Mouse (Mus musculus): Measurements from ENCODE around the gene Rsl24d1.
A peak's percentile ranks its signal among the peaks of the same experiment; 100 is the strongest.
"Not testable (repeated sequence)": the region's sequence is repeated elsewhere in the genome, so short reads cannot be mapped to it uniquely, and the experiment has no call there.

Rsl24d1 gene

DNA sequence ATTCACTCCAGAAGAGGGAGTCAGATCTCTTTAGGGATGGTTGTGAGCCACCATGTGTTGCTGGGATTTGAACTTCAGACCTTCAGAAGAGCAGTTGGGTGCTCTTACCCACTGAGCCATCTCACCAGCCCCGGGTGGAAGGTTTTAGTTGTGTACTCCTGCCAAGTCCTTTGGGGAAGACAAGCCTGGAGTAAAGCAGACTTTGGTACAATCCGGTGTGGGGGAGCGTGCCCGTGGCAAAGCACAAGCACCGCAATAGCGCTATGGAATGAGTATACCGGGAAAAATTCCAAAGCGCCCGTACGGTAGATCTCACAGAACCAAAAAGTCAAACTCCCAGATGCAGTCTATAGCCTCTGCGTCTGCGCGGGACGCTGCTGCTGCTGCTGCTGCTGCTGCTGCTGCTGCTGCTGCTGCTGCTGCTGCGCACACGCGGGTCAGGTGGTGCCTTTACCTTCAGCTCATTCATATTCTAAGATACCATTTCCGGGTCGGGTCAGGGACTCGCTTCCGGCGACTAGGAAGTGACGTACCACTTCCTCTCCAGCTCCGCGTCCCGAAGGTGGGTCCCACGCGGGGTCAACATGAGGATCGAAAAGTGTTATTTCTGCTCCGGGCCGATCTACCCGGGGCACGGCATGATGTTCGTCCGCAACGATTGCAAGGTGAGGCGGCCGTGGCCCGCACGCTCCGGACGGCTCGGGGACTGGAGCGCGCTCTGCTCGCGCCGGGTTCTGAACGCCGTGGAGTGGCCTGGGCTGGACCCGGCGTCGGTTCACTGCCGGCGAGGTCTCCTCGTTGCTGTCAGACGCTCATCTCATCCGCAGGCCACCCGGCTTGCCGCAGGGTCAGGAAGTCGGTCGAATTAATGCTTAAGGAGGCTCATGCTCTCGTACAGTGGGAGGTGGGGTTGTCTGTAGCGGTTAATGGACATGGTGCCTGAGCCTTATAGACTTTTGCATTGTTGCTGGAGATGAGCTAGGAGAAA, at the start of gene Rsl24d1:
Gene Rsl24d1, plus strand, starts transcription at position 508 of the 988 bp plus-strand sequence.
- DNase-seq (ENCODE audit: low read depth in 1 of 2, low spot score in 2 of 2): peak; percentile 52 to 61

DNA sequence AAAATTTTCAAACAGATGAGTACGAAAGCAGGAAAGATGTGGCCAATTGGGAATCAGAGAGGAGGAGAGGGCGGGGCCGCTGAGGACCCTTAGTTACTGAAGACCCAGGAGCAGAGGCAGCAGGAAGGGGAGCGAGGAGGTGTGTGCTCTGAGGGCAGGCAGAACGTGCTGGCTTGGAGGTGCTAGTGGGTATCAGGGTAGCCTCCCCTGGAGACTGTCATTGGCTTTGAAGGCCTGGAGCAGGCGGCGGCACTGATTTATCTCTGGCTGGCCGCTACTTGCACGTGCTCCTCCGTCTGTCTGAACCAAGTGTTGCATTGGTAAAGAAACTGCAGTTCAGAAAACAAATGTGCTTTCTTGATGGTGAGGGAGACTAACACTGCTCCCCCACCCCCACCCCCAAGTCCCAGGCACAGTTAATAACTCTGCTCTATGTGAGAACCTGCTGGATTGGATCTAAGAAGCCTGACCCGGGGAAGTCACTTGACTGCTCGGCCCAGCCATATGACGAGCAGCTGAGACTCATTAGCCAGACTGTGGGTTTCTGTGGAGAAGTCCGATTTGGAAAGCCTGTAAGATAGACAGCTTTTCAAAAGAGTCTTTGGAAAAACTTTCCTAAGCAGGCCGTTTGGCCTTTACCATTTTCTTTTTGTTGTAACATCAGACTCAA, 49.5 kb upstream of the Rsl24d1 start:
- no peak for DNase-seq (ENCODE audit: low read depth in 1 of 2, low spot score in 2 of 2)

DNA sequence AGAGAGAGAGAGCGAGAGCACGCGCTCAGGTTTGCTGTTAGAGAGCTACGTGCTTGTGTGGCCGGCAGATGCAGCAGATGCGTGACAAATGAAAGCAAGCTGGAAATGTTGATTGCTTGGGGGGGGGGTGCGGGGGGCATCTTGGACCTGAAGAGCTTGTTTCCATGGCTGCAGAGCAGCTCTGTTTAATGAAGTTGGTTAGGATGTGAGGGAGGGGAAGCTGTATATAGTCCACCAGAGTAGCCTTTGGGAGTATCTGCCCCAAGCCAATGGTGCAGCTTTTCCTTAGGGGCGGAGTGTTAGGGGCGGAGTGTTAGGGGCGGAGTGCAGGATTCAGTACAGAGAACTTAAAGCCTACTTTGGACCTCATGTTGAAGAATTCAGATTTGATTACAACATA, 46.1 kb upstream of the Rsl24d1 start:
- DNase-seq (ENCODE audit: low read depth in 1 of 2, low spot score in 2 of 2): no peak

DNA sequence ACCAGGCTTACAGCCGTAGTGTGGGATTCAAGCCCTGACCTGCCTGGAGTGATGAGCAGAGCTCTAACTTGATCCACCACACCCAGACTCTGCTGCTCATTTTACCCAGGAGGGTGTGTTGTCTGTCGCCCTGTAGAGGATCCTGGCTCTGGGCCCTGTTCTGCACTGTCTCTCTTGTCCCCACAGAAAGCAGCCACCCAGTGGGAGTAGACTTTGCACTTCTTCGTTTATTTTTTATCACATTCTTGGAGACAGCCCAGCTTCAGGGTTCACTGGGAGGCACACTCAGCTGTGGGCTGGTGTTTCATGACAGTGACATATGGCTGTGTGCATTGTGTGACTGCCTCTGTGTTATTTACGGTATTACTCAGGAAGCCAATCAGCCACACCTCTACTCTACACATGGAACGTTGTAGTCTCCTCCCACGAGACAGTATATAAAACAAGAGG, 45.0 kb upstream of the Rsl24d1 start:
- DNase-seq (ENCODE audit: low read depth in 1 of 2, low spot score in 2 of 2): no peak

DNA sequence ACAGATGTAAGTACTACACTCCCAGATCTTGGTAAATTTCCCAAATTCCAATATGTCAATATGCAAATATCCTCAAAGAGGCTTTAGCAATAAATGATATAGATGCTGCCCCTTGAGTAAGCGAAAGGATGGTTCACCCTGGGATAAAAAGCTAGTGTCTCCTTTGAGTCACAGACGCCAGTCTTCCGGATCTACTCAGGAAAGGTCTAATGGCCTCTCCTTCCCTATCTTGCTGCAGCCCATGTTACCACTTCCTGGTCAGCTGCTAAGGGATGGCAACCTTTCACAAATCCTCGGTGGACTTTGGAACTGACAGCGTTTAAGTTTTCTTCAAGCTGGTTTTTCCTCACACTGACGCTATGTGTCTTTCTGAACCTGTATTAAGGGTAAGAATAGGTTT, 44.5 kb upstream of the Rsl24d1 start:
- no peak for DNase-seq (ENCODE audit: low read depth in 1 of 2, low spot score in 2 of 2)

DNA sequence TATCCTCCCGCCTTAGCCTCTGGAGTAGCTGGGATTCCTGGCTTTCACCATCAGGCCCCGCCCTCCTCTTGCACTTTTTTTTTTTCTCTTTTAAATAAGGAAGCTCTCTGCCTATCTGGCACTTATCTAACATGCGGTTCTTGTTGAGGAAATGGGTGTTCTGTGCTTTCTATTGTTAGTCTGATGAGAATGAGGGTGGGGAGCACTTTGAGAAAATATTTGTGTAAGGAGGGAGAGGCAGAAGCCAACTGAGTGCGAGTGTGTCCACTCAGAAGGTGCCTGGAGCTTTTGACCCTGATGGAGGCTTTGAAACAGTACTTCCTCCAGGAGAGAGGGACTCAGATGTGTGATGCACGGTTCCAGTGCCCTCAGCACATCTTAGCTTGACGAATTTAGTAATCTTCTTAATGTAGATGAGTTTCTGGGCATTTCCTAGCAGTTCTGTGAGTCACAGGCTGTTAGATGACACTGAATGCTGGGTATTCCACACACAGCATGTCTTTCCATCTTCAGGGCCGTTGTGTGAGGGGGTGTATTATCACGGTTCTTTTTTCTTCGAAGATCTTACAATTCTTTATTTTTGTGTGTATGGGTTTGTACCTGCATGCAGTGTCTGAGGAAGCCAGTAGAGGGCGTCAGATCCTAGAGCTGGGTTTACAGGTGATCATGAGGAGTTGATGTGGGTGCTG, 42.1 kb upstream of the Rsl24d1 start:
- DNase-seq (ENCODE audit: low read depth in 1 of 2, low spot score in 2 of 2): no peak

DNA sequence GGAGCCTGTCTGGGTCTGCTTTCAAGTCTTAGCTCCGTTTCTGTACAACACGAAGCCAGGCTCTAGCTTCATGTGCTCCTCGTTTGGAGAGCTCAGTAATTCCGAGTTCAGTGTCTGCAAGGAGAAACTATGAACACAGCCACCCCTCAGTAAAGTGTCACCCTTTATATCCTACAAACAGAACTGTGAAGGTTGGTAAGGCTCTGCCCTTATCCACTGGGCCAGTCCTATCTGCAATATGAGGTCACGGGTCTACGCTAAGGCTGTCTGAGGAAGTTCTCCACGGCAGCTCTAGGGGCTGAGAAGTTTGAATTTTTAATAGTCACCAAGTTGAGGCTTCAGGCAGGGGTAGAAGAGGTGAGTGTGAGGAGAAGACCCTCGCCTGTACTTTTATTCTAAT, 40.8 kb upstream of the Rsl24d1 start:
- DNase-seq (ENCODE audit: low read depth in 1 of 2, low spot score in 2 of 2): no peak

DNA sequence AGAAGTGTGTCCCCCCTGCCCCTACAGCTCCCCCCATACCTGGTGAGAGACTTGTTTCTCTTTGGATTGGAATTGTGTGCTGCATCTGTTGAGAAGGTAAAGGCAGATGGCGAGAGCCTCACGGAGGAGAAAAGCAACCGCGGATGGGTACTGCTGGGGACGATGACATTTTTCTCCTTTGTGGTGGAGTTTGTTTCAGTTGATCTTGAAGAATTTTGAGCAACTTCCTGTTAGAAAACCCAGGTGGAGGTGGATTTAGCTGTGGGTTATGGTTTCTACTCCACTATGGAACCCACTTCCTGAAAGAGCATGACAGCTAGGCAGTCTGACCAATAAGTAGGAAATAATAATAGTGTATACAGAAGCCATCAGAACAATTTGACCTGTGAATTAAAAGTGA, 40.1 kb upstream of the Rsl24d1 start:
- no peak for DNase-seq (ENCODE audit: low read depth in 1 of 2, low spot score in 2 of 2)

DNA sequence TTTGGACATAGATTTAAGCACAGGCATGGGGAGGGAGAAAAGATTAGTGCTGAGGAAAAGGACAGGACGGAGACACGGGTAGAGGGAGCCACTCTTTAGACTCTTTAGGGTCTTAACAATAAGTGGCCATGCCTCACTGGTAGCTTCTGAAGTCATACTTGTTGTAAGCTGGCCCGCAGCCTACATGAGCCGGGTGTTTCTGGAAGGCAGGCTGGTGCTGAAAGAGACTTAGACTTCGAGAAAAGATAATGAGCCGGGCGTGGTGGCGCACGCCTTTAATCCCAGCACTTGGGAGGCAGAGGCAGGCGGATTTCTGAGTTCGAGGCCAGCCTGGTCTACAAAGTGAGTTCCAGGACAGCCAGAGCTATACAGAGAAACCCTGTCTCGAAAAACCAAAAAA, 33.9 kb upstream of the Rsl24d1 start:
- DNase-seq (ENCODE audit: low read depth in 1 of 2, low spot score in 2 of 2): not testable (repeated sequence)

DNA sequence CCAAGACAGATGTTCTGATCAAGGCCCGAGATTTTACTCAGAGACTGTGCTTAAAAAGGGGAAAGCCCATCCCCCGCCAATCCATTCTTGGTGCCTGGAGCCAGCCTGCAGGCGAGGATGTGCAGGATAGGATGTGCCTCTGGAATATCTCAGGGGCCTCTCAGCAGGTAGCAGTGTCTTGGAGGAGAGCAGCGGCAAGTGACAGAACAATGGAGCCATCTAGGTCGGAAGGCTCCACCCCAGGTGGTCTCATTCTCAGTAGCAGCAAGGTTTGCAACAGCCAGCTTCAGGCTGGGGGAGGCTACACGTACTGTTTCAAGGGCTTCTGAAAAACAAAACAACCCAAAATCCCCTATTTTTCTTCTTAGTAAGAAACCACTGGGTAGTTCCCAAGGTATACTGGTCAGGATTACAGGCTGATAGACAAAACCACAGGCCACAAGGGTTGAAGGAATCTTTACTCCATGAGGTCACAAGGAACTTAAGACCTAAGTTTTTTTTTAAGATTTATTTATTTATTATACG, 33.4 kb upstream of the Rsl24d1 start:
- DNase-seq (ENCODE audit: low read depth in 1 of 2, low spot score in 2 of 2): no peak

DNA sequence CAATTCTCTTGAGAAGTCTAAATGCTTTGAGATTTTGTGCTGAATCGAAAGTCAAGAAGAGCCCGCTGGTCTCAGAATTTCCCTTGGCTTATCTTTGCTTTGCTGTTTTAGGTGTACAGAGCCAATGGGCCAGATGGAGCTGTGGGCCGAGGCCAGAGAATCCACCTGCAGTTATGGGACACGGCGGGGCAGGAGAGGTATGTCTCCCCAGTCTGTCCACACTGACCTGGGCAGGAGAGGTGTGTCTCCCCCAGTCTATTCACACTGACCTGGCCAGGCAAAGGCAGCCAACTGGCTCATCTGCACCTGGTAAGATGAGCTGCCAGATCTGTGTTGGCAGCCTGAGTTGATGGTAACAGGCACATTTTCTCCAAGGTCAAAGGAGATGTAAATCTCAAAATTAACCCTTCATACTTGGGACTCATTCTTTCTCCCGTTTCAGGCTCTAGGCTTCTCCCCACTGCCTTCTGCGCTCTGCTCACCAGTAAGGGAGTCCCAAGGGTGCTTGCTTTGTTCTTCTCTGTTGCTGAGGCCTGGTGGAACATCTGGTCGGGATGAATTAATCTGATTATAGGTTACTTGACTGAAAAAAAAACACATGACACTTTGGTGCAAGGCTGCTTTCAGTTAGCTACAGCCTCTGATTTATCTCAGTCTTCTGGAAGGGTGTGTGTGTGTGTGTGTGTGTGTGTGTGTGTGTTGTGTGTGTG, 30.8 kb upstream of the Rsl24d1 start:
- no peak for DNase-seq (ENCODE audit: low read depth in 1 of 2, low spot score in 2 of 2)

DNA sequence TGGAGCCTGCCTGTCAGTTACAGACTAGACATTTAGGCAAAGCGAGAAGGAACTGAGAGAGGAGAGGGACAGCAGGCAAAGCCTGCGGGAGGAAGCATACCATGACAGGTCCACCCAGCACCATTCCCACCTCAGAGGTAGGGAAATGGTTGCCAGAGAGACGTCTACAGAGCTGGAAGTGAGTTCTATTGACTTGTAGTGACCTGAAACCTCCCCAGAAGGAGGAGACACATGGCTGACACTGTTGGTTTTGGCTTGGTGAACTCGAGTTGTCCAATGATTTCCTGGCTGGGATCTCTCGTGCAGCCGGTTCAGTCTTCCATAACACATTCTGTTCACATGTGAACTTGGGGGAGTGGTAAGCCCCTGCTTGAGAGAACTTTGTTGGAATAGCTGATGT, 29.3 kb upstream of the Rsl24d1 start:
- DNase-seq (ENCODE audit: low read depth in 1 of 2, low spot score in 2 of 2): no peak

DNA sequence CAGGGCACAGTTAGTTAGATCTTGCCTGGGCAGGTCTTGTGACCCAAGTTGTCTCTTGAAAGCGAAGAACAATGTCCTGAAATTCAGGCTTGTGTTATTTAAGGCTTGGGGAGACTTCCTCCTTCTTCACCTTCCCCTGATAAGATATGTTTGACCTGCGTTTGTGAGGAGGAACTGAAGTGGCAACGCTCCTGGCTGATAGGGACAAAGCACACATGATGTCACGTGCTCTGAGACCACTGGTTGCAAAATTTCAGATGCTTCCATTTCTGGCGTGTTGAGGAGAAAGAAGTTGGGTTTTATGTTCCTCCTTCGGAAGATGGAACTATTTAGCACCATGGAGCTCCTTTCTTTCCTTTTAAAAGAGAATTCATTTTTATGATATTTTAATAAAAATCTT, 27.4 kb upstream of the Rsl24d1 start:
- DNase-seq (ENCODE audit: low read depth in 1 of 2, low spot score in 2 of 2): peak in 1 of 2 experiments; percentile 28

DNA sequence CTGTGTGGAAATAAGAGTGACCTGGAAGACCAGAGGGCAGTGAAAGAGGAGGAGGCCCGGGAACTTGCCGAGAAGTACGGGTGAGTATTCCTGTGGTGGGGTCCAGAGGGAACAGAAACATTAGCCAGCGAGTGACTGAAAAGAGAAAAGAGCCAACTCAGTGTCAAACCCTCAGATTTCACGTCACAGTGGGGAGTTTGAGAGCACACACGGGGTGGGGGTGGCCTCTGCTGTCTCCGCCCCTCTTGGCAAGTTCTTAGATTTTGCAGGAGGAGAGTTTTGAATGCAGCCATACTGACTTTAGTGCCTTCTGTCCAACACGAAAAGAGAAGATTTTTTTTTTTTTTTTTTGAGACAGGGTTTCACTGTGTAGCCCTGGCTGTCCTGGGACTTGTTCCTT, 26.1 kb upstream of the Rsl24d1 start:
- no peak for DNase-seq (ENCODE audit: low read depth in 1 of 2, low spot score in 2 of 2)

DNA sequence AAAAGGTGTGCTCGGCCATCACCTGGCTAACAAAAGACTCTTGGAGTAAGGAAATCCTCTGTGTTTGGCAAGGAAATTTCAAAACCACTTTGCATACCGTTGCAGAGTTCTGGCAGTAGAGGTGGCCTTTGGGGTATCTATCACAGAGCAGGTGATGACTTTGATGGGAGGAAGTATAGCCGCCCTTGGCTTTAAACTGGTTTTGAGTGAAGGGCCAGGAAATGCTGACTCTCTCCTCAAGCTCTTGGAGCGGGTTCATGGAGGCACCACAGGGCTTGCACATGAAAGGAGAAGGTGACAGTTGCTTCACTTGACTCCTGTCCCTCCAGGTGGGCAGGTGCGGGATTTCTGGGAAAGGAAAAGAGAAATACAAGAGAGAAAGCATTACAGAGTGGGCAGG, 25.6 kb upstream of the Rsl24d1 start:
- DNase-seq (ENCODE audit: low read depth in 1 of 2, low spot score in 2 of 2): no peak

DNA sequence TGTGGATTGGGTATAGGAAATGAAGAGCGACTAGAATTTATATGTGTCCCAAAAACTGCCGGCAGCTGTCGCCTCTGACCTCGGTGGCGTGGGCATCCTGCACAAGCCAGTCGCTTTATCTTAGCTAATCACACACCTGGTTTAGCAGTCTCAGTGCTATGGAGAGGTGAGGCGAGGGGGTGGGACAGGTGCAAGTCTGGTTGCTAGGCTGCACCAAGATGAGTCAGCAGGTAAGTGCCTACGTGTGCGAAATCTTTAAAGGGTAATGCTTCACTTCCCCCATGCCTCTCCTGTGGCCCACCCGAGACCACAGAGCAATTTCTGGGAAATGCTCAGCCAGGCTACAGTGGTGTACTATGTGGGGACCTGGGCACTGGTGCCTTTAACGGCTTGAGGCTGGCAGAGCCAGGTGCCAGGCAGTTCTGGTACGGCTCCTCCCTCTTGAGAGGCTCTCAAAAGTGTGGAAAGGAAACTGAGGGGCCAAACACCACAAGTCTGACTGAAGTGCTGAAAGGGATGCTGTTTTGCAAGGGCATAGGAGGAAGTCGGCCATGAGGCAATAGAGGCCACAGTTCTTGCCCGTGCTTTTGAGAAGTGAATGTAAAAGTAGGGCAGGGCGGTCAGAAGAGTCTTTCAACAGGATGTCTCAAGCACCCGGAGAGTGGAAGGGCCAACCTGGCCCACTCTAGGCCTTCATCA, 23.9 kb upstream of the Rsl24d1 start:
- DNase-seq (ENCODE audit: low read depth in 1 of 2, low spot score in 2 of 2): peak; percentile 65 to 82

DNA sequence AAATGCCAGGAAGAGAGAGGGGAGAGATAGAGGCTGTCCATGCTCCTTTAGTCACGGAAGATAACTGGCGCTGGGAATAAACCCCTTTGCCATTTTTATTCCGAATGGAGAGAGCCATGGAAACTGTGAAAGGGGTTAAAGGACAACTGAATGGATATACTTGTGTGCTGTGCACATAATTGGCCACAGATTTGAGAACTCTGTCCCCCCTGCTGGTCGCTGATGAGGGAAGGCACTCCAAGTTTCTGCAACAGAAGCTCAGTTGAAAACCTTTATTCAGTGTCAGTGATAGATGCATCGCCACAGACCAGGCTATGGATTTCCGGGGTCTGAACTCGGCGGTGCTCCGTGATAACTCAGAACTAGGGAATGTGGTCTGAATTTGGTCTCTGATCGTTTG, 23.1 kb upstream of the Rsl24d1 start:
- DNase-seq (ENCODE audit: low read depth in 1 of 2, low spot score in 2 of 2): no peak

DNA sequence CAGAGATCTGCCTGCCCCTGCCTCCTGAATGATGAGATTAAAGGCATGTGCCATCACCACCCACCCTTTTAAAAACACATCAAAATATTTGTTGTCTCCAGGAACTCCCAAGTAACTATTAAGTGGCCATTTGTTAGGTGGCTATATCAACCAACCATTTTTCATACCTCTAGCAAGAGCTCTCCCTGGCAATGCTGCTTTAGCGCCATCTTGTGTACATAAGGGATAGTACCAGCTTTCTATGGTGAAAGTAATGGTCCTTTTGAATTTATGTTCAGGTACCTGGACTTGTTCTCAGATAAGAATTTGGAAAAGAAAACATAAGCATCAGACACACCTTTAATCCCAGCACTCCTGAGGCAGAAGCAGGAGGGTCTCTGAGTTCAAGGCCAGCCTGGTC, 21.5 kb upstream of the Rsl24d1 start:
- DNase-seq (ENCODE audit: low read depth in 1 of 2, low spot score in 2 of 2): no peak

DNA sequence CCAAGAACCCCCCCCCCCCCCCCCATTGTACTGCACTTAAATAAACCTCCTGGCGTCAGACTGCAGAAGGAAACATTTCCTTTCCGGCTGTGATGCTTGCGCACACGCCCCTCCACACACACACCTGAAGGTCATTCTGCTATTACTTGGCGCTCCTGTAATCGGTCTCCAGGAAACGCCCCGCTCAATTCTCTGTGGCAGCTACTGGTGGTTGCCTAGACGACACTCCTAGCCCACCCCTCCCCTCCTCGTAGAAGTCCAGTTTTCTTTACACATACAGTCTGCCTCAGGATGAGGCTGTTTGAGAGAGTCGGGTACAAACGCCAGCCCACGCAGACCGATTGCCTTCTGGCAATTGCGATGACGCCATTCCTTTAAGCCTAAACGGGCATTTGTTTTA, 18.6 kb upstream of the Rsl24d1 start:
- DNase-seq (ENCODE audit: low read depth in 1 of 2, low spot score in 2 of 2): no peak

DNA sequence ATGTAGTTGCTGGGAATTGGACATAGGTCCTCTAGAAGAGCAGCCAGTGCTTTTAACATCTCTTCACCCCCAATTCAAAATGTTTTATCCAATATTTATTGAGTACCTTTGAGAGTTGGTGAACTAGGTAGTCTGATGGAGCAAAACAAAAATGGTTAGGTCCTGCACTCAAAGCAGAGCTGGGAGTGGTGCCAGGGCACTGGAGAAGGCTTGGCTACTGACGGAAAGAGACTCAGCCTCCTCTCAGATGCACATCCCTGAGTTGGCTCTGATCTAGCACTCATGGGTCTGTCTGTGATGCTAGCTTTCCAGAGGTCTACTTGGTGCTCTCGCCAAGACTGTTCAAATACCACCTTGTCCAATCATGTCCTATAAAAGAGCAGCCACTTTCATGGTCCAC, 15.3 kb upstream of the Rsl24d1 start:
- no peak for DNase-seq (ENCODE audit: low read depth in 1 of 2, low spot score in 2 of 2)

All from monocyte, adult 2 months (primary cell).